Mouse (Mus musculus): ENCODE data around the gene Myzap. TPM values are rescaled to one million over a fixed set of nuclear protein-coding genes. Genes with fewer than 3 reads are reported as not detected.

The Myzap gene
- polyA plus RNA-seq, 1 experiment = 2.7 TPM

DNA sequence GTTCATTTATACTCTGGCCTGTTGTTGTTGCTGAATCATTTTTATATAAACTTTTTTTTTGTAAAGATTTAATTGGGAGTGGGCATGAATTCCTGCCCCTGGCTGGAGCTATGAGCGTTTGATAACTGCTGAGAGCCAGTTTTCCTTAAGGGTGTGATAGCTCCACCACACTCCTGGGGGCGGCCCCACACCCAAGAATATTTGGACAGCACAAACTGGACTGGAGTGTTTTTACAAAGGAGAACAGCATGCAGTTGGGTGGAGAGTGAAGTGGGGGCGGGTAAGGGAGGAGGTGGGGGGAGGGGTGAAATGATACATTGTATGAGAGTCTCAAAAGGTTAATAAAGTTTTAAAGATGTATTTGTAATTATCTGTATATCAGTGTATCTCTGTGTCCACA lies 24.8 kb downstream of the Myzap start:
- Histone ChIP-seq H3K9me3 (replicated peaks; ENCODE audit: control insufficient read depth, insufficient read depth, low read length, poor library complexity, severe bottlenecking) (no peaks in the 10 kb centered on the region), H3K36me3 (ENCODE audit: control insufficient read depth, insufficient read depth, low read length, poor library complexity, severe bottlenecking) (no peaks in the 10 kb centered on the region), H3K27ac (ENCODE audit: insufficient read depth, low read length) (no peak overlapping the region), H3K4me3 (ENCODE audit: low read depth, low read length) (no peak overlapping the region), H3K4me1 (ENCODE audit: control insufficient read depth, insufficient read depth, low read length) (no peaks in the 10 kb centered on the region), H3K27me3 (ENCODE audit: control insufficient read depth, insufficient read depth, low read length, poor library complexity, severe bottlenecking) (no peaks in the 10 kb centered on the region), H3K9ac (ENCODE audit: low read depth, poor library complexity, severe bottlenecking) (no peak overlapping the region)
- TF ChIP-seq EP300 (IDR thresholded peaks at IDR 0.05; ENCODE audit: insufficient read depth, low read depth, low read length) = no peak
- no peak for TF ChIP-seq POLR2A (IDR thresholded peaks at IDR 0.05; ENCODE audit: insufficient read depth, low read length)
- TF ChIP-seq CTCF (IDR thresholded peaks at IDR 0.05; ENCODE audit: low read depth, low read length) = no peak

DNA sequence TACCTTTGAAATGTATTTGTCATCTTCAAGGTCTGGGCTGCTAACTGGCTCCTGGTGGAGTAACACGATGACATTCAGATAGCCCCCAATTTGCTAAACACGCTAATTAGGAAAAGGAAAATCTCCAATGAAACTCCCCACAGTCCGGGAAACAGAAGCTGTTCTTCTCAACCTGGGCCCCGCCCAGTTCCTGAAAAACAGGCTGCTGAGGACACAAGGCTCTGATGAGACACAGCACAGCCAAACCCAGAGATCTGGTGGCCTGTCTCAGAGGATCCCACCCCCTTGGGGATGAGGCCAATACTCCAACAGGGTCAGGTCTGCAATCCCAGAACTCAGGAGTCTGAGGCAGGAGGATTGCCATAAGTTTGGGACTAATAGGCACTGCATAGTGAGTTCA lies 25.4 kb downstream of the Myzap start:
- Histone ChIP-seq H3K9ac (ENCODE audit: low read depth, poor library complexity, severe bottlenecking) (no peak overlapping the region), H3K4me3 (ENCODE audit: low read depth, low read length) (no peak overlapping the region)
- TF ChIP-seq POLR2A (IDR thresholded peaks at IDR 0.05; ENCODE audit: insufficient read depth, low read length) (no peak), EP300 (IDR thresholded peaks at IDR 0.05; ENCODE audit: insufficient read depth, low read depth, low read length) (no peak), CTCF (IDR thresholded peaks at IDR 0.05; ENCODE audit: low read depth, low read length) (no peak)

DNA sequence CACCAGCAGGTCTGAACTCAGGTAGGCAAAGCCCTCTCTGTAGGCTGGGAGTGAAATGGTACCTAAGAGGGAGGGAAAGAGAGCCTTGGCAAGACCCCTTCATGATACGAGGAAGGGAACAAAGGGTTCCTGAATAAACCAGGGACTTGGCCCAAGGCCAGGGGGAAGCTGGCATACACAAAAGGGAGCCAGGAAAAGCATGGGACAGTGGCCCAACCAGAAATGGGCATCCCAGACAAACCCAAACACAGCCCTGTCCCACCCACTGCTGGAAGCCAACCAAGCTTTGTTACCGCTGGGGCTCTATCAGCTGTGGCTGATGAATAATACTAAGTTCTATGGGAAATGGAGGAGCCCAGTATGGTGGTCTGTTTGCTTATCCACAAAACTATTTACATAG lies 34.4 kb downstream of the Myzap start:
- Histone ChIP-seq H3K27me3 (ENCODE audit: control insufficient read depth, insufficient read depth, low read length, poor library complexity, severe bottlenecking) (no peaks in the 10 kb centered on the region), H3K4me1 (ENCODE audit: control insufficient read depth, insufficient read depth, low read length) (no peaks in the 10 kb centered on the region), H3K9ac (ENCODE audit: low read depth, poor library complexity, severe bottlenecking) (no peak overlapping the region), H3K27ac (ENCODE audit: insufficient read depth, low read length) (no peak overlapping the region), H3K9me3 (replicated peaks; ENCODE audit: control insufficient read depth, insufficient read depth, low read length, poor library complexity, severe bottlenecking) (peaks cover 8% of the 10 kb centered on the region), H3K4me3 (ENCODE audit: low read depth, low read length) (no peak overlapping the region), H3K36me3 (ENCODE audit: control insufficient read depth, insufficient read depth, low read length, poor library complexity, severe bottlenecking) (no peaks in the 10 kb centered on the region)
- TF ChIP-seq CTCF (IDR thresholded peaks at IDR 0.05; ENCODE audit: low read depth, low read length) (no peak), EP300 (IDR thresholded peaks at IDR 0.05; ENCODE audit: insufficient read depth, low read depth, low read length) (no peak), POLR2A (IDR thresholded peaks at IDR 0.05; ENCODE audit: insufficient read depth, low read length) (no peak)

More for the DNA sequence above, 25.4 kb downstream of the Myzap start:
- no peaks in the 10 kb centered on the region for H3K27me3 ChIP-seq (ENCODE audit: control insufficient read depth, insufficient read depth, low read length, poor library complexity, severe bottlenecking)
- H3K9me3 ChIP-seq (replicated peaks; ENCODE audit: control insufficient read depth, insufficient read depth, low read length, poor library complexity, severe bottlenecking) = no peaks in the 10 kb centered on the region
- H3K4me1 ChIP-seq (ENCODE audit: control insufficient read depth, insufficient read depth, low read length) = no peaks in the 10 kb centered on the region
- H3K36me3 ChIP-seq (ENCODE audit: control insufficient read depth, insufficient read depth, low read length, poor library complexity, severe bottlenecking) = no peaks in the 10 kb centered on the region
- no peak overlapping the region for H3K27ac ChIP-seq (ENCODE audit: insufficient read depth, low read length)

DNA sequence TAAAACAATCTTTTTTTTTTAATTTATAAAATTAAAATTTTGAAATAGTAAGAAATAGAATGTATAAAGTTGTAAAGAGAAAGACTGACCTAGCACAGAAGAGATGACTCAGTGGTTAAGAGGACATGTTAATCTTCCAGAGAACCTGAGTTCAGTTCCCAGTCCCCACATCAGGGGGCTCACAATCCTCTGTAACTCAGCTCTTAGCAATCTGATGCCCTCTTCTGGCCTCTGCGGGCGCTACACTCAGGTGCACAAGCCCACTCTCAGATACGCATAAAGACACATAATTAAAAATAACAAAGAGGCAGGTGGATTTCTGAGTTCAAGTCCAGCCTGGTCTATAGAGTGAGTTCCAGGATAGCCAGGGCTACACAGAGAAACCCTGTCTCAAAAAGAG lies 38.2 kb downstream of the Myzap start:
- TF ChIP-seq POLR2A (IDR thresholded peaks at IDR 0.05; ENCODE audit: insufficient read depth, low read length) = no peak
- no peak for TF ChIP-seq EP300 (IDR thresholded peaks at IDR 0.05; ENCODE audit: insufficient read depth, low read depth, low read length)
- no peak for TF ChIP-seq CTCF (IDR thresholded peaks at IDR 0.05; ENCODE audit: low read depth, low read length)

DNA sequence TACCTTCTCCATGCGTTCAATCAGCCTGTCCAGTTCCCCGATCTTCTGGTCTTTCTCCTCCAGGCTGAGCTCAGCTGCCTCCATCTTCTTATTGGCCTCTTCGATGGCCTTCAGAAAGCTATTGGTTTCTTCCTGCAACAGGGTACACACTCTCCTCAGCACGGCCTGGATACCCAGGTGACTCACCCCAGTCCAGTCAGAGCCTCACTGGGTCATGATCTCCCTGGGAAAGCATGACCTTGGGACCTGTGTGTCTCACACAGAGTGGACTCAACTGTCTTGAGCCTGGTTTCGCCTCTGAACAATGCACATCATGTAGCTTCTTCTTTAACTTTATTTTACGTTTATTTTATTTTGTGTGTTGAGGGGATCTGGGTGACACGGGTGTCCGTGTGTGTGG lies 42.0 kb downstream of the Myzap start:
- Histone ChIP-seq H3K9ac (ENCODE audit: low read depth, poor library complexity, severe bottlenecking) (no peak overlapping the region), H3K36me3 (ENCODE audit: control insufficient read depth, insufficient read depth, low read length, poor library complexity, severe bottlenecking) (no peaks in the 10 kb centered on the region), H3K4me3 (ENCODE audit: low read depth, low read length) (no peak overlapping the region), H3K27me3 (ENCODE audit: control insufficient read depth, insufficient read depth, low read length, poor library complexity, severe bottlenecking) (no peaks in the 10 kb centered on the region), H3K9me3 (replicated peaks; ENCODE audit: control insufficient read depth, insufficient read depth, low read length, poor library complexity, severe bottlenecking) (0 out of 2 replicates have a peak, but pooled peaks cover 2% of the 10 kb centered on the region), H3K27ac (ENCODE audit: insufficient read depth, low read length) (no peak overlapping the region), H3K4me1 (ENCODE audit: control insufficient read depth, insufficient read depth, low read length) (no peaks in the 10 kb centered on the region)
- TF ChIP-seq CTCF (IDR thresholded peaks at IDR 0.05; ENCODE audit: low read depth, low read length) (no peak), POLR2A (IDR thresholded peaks at IDR 0.05; ENCODE audit: insufficient read depth, low read length) (no peak), EP300 (IDR thresholded peaks at IDR 0.05; ENCODE audit: insufficient read depth, low read depth, low read length) (no peak)

More for the DNA sequence above, 38.2 kb downstream of the Myzap start:
- H3K27me3 ChIP-seq (ENCODE audit: control insufficient read depth, insufficient read depth, low read length, poor library complexity, severe bottlenecking) = no peaks in the 10 kb centered on the region
- H3K36me3 ChIP-seq (ENCODE audit: control insufficient read depth, insufficient read depth, low read length, poor library complexity, severe bottlenecking) = no peaks in the 10 kb centered on the region
- H3K27ac ChIP-seq (ENCODE audit: insufficient read depth, low read length) = no peak overlapping the region
- no peaks in the 10 kb centered on the region for H3K4me1 ChIP-seq (ENCODE audit: control insufficient read depth, insufficient read depth, low read length)
- H3K9me3 ChIP-seq (replicated peaks; ENCODE audit: control insufficient read depth, insufficient read depth, low read length, poor library complexity, severe bottlenecking) = 0 out of 2 replicates have a peak, but pooled peaks cover 2% of the 10 kb centered on the region
- H3K4me3 ChIP-seq (ENCODE audit: low read depth, low read length) = no peak overlapping the region
- H3K9ac ChIP-seq (ENCODE audit: low read depth, poor library complexity, severe bottlenecking) = no peak overlapping the region

DNA sequence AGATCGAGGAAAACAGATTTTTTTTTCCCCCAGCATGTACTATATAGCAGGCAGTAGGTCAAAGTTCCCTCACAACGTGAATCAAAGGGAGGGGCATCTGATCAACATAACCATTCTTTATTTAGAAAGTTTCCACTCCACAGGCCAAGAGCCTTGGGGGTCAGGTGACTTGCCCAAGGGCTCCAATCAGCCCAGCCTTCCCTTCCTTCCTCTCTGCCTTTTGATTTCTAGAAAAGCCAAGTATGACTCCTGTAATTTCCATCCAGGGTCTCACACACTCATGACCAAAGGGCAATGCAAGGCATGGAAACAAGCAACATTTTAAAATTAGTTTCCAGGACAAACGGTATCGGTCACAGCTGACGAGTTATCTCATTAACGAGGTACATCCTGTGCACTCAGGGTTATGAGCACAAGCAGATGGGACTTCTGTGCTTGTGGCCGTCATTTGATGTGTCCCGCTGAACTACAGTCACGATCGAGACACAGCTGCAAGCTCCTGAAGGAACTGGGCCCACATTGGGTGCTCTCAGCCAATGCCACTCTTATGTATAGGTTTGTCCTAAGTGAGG lies 44.4 kb downstream of the Myzap start:
- no peaks in the 10 kb centered on the region for H3K27me3 ChIP-seq (ENCODE audit: control insufficient read depth, insufficient read depth, low read length, poor library complexity, severe bottlenecking)
- H3K4me3 ChIP-seq (ENCODE audit: low read depth, low read length) = no peak overlapping the region
- no peak overlapping the region for H3K27ac ChIP-seq (ENCODE audit: insufficient read depth, low read length)
- no peak for TF ChIP-seq EP300 (IDR thresholded peaks at IDR 0.05; ENCODE audit: insufficient read depth, low read depth, low read length)
- no peaks in the 10 kb centered on the region; the same call in 1 of the 2 replicates for H3K9me3 ChIP-seq (replicated peaks; ENCODE audit: control insufficient read depth, insufficient read depth, low read length, poor library complexity, severe bottlenecking)
- no peak overlapping the region for H3K9ac ChIP-seq (ENCODE audit: low read depth, poor library complexity, severe bottlenecking)
- H3K36me3 ChIP-seq (ENCODE audit: control insufficient read depth, insufficient read depth, low read length, poor library complexity, severe bottlenecking) = no peaks in the 10 kb centered on the region
- no peaks in the 10 kb centered on the region for H3K4me1 ChIP-seq (ENCODE audit: control insufficient read depth, insufficient read depth, low read length)
